Mouse (Mus musculus): ENCODE results near the gene Klrb1c.
A peak's percentile ranks its signal among the peaks of the same experiment; 100 is the strongest.
"Not testable (repeated sequence)": the region's sequence is repeated elsewhere in the genome, so short reads cannot be mapped to it uniquely, and the experiment has no call there.

Klrb1c gene

DNA sequence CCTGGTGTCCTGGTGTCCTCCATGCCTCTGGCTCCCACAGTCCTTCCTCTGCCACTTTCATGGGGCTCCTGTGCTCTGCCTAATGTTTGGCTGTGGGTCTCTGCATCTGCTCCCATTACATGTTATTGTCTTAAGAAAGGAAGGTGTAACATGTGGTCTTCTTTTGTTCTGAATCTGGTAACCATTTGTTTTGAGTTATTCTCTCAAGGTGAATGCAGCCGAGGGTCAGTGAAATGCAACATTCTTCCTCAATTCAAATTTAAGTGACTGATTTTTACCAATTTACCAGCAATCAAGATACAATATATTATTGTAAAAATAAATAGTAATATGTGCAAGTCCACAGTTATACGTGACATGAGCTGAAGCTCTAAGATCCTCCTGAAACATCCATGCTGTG lies at the start of gene Klrb1c:
Gene Klrb1c, minus strand, starts transcription at position 101 of the 400 bp plus-strand sequence.
- no peak for DNase-seq

DNA sequence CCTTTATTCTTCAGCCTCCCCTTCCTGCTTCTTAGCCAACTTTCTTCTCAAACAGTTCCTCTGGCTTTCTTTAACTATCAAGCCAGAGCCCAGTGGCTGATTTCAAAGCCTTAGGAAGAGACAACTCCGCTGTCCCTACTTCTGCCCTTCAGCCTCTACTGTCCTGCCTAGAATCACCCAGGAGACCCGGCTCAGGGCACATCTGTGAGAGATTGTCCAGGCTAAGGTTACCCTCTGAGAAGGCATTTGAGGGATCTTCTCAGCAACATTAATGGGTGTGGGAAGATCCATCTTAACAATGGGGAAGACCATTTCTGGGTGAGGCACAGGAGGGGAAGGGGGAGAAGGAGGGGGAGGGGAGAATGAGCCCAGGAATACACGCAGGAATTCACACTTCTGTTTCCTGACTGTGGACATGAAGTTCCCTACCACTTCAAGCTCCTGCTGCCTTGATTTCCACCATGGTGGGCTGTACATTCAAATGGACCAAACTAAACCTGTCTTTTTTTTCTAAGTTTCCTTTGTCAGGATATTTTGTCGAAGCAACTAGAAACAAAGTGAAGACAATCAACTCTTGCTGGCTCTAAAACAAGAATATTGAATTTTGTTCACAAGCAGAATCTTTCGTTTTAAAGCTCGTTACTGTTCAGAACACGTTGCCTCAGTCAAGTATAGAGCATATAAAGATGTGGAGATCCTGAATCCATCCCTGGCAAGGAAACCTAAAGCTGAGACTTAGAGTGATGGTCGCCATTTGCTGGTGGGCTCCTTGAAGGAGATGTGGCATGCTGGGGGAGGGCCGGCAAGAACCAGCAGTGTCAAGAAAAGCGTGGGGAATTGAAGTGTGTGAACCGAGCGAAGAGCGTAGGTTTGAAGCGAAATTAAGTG lies 48.7 kb upstream of the Klrb1c start:
- DNase-seq = peak in 1 of 2 experiments; percentile 17

DNA sequence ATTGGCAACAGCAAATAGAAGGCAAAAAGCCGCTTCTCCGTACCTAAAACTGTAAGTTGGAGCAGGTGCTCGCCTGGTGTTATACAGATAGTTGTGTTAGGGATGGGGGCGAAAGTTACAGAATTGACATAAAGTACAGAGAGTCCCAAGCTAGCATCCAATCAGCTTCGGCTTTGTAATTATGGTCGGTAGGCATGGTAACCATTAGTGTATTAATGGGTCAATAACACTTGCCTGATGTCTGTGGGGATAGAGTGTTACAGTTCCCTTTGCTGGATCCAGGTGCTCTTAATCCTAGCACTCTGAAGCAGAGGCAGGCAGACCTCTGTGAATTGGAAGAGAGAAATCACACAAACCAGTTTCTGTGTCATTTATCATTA lies 47.9 kb upstream of the Klrb1c start:
- no peak for DNase-seq

DNA sequence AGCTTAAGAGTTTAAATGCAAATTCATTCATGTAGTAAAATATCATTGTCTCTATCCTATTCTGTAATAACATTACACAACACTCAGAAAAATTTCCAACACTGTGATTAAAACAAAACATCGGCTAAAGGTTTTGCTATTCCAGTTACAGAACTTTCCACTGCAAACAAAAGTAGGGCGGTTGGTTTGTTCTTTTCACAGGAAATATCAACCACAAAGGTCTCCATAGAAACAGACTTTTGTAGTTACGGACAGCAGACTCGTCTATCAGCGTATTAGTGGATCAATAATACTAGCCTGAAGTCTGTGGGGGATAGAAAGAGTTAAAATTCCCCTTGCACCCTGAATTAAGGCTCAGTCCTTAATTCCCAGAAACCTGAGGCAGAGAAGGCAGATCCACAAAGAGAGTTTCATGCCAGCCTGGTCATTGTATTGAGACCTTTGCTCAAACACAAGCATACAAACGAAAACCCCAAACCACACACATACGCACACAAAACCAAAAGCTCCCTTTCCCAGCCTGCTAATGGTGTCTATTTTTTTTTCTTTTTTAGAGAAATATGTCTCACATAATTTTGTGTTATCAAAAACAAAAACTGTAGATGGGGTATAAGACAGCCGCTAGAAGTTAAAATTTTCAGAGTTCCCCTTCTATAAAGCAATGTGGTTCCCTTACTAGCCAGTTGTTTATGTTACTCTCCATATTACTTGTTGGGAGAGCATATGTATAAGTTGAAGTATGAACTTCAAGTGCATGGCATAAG lies 47.4 kb upstream of the Klrb1c start:
- no peak for DNase-seq

DNA sequence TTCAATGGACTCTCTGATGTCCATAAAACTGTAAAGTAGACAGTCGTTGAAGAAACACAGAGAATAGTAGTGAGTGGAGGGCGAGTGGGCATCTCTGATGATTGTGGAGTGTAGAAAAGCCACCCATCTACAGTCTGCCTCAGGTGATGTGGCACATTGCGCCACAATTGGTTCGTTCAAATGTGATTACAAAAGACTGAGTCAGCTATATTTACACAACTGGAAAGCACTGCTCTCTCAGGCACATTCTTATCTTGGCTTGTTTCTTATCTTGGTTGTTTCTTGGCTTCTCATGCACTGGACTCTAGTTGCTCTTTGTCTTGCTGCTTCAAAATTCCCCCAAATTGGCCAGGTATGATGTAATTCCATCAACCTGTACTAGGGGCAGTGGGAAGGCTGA lies 46.6 kb upstream of the Klrb1c start:
- DNase-seq = no peak

DNA sequence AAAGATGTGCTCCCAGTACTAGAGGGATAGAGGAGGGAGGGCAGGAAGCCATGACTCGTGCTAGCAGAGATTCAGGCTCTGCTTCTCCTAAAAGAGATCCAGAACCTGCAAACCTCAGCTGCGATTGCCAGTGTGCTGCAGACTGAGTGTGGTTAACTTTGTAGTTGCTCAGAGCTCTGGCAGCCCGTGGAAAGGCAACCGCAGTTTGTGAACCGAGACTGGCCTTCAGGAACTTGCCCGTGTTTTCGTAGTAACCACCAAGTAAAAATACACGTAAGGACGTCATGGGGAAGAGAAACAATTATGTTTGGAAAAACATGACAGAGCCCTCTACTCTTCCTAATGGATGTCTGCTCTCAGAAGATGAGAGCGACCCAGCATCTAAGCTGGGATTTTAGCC lies 44.0 kb upstream of the Klrb1c start:
- no peak for DNase-seq

DNA sequence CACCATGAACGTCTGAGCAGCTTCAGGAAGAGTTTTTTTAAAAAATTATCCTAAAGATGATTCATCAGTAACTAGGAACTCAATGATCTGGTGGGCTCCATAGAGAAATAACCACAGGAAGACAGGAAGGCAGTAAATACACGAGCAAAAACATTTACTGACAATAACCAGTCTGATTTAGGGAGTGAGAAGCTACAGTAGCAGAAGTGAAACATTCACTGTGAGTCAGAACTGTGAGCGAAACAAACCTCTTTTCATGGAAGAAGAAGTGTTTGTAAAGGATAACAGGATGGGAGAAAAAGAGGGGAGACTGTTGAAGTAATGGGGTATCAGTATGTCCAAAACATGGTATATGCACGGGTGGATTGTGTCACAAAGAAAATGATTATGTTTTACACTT lies 40.8 kb upstream of the Klrb1c start:
- no peak for DNase-seq

DNA sequence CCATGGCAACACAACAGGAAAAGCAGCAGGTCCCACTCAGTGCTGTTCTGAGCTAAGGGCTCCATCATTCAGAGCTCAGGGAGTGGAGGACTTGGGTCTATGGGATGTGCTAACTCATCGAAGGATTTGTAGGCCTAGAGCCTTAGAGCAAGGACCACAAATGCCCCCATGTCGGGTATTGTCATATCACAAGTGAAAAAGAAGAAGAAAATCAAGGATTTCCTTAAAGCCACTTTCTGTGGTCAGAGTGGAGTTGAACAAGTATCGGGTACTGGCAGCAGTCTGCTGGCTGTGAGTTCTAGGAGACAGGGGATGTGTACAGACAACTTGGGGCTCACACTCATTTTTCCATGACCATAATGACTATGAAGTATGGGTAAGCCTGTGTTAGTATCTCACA lies 37.8 kb upstream of the Klrb1c start:
- no peak for DNase-seq

DNA sequence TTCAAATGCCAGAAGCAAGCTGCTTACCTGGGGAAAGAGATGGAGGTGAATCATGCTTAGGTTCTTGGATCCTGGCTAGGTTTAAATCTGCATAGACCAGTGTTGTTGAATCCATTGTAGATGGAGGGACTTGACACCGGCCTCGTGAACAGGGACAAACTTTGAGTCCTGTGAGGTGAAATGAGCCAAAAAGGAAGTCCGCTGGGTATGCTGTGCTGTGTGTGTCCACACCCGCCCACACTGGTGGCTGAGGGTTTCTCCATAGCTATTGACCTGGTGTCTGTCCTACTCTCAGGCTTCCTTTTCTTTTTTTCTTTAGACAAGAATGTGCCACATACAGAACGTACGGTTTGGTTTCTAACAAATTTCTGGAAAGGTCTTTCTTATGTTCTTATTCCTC lies 37.1 kb upstream of the Klrb1c start, which contains the start of the genes Gm44511 and Klrb1b:
Gene Gm44511, minus strand, starts transcription at position 184 of the 400 bp plus-strand sequence.
Gene Klrb1b, minus strand, starts transcription at position 200 of the 400 bp plus-strand sequence.
- DNase-seq = no peak

DNA sequence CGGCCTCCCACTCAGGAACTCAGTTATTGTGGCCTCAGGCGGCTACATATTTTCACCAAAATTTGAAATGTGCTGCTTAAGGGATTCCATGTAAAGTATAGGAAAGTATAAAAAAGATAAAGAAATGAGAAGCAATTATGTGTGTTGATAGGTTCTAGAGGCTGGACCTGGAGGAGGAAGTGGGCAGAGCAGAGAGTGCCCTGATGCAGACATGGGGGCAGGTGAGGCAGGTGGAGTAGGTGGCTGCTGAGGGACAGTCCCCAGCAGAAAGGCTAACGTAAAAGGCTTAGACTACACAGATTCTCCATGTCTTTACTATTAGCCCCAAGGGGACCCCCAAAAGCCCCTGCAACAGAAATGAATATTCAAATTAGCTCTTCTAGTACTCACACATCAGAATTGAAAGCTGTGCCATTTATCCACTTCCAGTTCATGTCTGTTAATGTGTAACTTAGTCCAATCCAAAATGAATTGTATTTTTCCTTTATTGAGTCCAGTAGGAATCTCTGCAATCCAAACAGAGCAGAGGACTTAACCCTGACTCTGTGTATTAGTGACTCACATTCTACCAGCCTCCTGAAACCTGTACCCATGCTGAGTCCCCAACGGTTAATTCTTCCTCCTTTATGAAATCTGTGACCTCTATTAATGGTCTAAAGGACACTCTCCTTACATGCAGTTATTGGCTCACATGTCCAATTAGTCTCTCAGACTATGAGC lies 29.2 kb upstream of the Klrb1c start:
- DNase-seq = no peak

DNA sequence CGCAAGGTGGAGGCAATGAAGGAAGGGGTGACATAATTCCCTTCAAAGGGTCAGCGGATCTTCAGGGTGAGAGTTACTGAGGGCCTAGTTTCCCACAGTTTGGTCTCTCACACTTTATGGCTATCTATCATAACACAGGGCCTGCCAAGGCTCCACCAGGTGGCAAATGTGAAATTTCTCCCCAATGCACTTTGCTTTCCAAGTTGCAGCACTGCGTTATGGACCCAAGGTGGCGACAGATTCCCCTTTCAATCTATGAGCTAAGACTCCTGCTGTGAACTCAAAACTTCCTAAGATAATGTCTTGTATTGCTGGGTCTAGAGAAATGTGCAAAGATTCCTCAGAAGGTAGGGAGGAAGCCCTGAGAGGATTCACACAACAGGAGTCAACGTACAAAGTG lies 19.5 kb upstream of the Klrb1c start:
- DNase-seq = no peak

DNA sequence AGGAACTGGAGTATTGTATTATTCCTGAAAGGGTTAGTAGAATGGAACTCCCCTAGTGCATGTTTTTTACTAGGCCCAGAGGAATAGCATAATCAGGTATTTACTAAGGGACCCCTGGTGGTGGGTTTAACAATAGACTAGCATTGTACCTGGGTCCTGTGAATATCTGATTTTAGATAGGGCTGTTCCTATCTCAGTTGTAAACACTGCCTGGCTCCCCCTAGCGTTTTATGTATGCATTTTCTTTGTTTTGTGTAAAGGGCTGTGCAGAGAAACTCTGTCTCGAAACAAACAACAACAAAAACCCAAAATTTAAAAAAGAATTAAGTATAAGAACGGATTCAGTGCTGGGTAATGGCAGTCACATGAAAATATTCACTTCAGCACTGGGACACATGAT lies 18.0 kb upstream of the Klrb1c start:
- DNase-seq = no peak

DNA sequence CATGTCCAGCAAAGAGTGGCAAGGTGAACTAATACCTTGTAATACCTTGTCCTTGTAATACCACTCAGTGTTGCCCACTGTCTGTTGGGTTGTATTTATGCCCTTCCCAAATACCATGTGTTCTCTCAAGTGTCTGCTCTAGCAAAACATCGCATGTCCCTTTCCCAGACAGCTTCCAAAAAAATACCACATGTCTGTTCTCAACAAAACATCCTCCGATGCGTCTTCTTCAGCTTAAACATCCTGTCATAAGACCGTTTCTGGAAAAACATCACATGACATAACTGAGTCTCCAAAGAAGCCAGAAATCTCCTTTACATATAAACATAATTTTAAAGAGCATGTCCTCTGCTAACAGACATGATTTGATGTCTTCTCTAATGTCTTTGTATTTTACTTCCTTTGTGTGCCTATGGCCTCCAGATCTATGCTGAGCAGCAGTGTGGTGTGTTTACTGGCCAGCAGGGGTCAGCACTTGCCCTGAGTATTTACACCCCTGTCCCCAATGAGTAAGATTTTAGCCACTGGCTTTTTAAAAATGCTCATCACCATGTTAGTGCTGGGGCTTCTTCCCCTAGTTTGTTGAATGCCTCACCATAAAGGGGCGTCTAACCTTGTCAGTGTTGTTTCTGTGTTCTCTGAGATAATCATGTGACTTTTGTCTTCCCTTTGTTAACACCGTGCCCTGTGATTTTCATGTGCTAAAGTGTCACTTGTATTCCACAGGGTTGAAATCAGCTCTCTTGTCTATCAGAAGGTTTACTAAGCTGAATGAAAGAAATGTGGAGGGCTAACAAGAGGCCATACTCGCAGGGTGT lies 16.0 kb upstream of the Klrb1c start:
- DNase-seq = peak; percentile 60 to 62

DNA sequence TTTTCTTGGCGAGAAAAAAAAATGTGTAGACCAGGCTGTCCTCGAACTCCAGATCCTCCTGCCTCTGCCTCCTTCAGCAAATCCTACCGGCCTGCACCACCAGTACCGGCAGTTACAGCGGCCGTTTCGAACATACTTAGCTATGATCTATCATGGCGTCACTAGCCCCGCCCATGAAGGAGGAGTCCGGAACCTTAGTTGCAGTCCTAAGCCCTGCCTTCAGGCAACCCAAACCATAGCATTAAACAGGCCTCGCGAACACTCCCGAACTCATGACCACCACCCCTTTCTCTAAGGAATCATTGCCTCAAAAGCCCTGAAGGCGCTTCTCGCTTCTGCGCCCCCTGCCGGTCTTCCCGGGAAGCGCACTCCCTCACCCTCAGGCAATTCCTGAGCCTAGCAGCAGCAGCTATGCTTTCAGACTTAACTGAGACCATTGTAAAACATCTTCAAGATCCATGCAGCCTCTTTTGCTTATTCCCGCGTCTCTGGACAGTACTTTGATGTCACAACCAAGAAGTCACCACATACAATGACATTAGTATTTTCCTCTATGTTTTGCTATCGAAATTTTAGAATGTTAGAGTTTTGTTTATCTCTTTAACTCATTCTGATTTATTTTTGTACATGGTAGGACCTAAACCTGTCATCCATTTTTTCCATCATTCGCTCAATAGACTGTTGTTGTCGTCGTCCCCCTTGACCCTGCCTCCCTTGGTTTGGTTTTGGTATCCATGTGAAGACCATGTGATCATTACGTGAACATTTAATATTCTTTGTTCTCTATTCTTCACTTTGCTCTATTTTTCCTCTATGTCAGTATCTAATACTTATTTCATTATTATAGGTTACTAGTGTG lies 14.2 kb upstream of the Klrb1c start:
- DNase-seq = peak; percentile 97 to 98

DNA sequence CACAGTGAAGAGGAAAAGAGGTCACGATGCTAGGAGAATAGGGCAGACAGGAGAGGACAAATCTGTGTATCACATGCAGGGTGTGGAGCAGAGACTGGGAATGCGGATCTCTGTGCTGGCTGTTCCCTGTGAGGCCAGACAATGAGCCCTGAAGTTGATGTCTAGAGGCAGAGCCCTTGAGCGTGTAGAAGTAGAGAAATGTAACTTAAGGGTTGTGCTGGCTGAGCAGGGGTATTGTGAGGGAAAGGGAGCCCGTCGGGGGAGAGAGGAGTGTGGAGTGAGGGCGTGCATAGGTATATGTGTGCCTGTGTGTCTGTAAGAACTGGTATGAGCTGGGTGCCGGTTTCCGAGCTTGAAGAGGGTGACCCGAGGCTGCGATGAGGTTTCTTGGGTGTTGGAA lies 13.5 kb upstream of the Klrb1c start:
- DNase-seq = peak in 1 of 2 experiments; percentile 59

DNA sequence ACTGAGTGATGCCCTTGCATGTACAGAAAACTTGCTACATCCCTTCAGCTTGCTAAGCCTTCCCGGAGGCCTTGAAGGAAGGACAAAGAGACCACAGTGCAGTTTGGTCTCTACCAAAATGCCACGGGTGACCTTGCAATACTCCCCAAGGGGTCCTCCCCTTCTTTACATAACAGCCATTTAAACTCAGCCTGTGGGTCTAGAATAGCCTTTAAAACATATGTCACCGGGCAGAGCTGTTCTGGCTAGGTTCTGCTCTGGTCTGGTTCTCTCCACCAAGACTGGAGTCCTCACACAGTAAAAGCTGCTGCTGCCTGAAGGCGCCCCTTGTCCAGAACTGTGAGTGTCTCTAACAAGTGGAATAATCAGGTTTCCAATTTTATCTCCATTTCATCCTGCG lies 11.7 kb upstream of the Klrb1c start:
- not testable (repeated sequence) for DNase-seq

DNA sequence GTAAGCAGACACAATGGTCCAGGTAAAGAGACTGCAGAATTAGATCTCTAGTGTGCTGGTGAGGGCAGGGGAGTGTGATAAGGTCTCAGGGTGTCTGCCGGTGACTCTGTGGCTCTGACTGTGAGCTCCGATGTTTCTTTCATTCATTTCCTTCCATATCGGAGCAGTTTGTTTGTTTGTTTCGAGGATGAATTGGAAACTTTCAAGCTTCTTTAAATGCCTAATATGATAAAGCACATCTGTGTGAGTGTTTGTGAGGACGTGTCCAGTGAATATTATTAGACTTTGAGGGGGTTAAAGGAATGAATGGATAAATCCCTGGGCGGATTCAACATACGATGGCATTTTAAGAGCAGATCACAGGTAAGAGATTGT lies 10.9 kb upstream of the Klrb1c start:
- DNase-seq = no peak

DNA sequence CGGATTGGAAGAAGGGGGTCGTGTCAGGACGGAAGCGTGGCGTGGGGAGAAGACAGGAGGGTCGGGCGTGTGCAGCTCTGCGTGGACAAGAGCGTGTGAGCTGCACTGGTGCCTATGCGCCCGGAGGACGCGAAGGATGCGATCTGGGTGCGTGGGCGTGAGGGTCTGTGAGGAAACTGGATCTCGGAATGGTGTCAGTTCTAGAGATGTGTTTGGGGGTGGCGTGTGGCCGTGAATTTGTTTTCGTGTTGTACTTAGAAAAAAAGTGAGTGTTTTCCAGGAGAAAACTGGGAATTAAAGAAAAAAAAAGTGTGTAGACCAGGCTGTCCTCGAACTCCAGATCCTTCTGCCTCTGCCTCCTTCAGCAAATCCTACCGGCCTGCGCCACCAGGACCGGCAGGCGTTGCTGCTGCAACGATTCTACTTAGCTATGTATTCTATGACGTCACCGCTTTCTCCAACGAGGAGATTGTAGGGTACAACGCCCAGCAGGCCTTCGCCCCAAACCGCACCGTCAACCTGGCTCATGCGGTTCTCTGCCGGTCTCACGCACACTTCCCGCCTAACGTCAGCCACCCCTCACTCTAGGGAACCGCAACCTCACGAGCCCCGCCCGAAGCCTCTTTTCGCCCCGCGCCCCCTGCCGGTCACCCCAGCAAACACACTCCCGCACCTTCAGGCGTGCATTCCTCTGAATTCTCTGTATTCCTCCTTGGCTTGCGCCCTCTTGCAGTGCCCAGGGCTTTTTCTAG lies 10.3 kb upstream of the Klrb1c start:
- peak; percentile 81 to 89 for DNase-seq

DNA sequence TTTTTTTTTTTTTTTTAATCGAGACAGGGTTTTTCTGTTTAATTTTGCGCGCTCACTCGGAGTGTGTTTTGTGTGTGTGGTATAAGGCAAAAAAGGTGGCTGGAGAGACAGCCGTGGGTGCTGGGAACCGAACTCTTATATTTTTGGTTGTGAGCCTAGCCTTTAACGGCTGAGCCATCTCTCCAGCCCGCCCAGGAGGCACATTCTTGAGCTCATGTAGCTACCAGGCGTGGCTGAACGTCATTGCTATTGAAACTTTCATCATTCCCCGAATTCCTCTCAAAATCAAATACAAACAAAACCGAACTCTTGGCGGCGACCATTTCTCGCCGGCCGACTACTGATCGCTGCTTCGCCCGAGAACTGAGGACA lies 9.7 kb upstream of the Klrb1c start:
- peak; percentile 75 to 83 for DNase-seq

DNA sequence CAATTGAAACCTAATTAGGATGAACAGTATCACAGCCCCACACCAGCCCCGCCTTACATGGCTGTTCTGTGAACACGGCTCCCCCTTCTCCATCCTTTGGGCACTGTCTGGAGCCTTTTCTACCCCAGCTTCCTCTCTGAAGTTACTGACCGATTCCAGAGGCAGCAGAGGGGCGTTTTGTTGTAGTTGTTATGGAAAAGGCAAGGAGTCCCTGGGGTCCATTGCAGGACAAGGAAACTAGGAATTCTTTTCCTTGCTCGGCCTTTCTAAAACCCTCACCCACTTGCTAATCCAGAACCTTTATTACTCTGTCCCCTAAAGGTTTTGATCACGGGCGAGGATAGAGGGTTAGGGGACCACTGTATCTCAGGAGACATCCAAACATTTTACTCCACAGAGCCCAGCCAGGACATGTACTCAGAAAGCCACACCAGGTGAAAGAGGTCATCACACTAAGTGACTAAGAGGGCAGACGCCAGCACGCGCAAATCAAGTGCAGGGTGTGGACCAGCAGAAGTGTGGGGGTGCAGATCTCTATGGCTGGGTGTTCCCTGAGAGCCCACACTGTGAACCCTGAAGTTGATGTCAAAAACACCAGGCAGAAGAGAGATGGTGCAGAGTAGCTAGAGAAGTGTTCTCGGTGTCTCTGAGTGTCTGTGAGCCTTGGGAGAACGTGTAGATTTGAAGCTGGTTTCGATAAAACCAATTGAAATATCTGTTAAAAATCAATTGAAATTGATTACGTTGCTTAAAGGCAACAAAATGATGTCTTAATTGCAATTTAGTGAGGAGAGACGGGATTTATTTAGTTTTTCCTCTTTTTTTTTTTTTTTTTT lies 9.1 kb upstream of the Klrb1c start:
- peak in 1 of 2 experiments; percentile 34 for DNase-seq

Measured in cerebellum, postnatal 36 days (tissue).